Mouse (Mus musculus) frontal cortex, adult 2 months (tissue): Measurements from ENCODE around the gene Lsm10. TPM values are rescaled to one million over a fixed set of nuclear protein-coding genes. Genes with fewer than 3 reads are reported as not detected.
A peak's percentile ranks its signal among the peaks of the same experiment; 100 is the strongest.

Source experiments
- DNase-seq, 2 experiments: peaks; one replicate each; pipeline ENCODE4 v3.0.0; 2022; ENCODE audit warnings: low spot score in 1 of 2; ENCODE audit errors: extremely low spot score in 1 of 2
- polyA plus RNA-seq: library from polyadenylated mRNA; depleted of rRNA; stranded (reverse); fragments of >200 nt; gene quantifications from 2 replicates; pipeline ENCODE4 v1.2.3, GENCODE M21; 2012; rRNA removed

Lsm10 gene
- polyA plus RNA-seq = 25.3 and 26.7 TPM in 2 replicates

GRCm38 (mm10) chr4:126096464-126097111 is at the start of gene Lsm10:
Gene Lsm10, plus strand, starts transcription at chr4:126096623.
- DNase-seq = peak; percentile 96 to 97

- DNase-seq = peak; percentile 76 to 88
Observed at GRCm38 (mm10) chr4:126046851-126047585, 49.4 kb upstream of the Lsm10 start, which contains the start of gene Mrps15. Gene Mrps15, plus strand, starts transcription at chr4:126046925.

GRCm38 (mm10) chr4:126051617-126052016 is 44.8 kb upstream of the Lsm10 start:
- peak; percentile 40 to 73 for DNase-seq

GRCm38 (mm10) chr4:126057207-126058133 is 39.0 kb upstream of the Lsm10 start:
- no peak for DNase-seq

- peak; percentile 93 to 96 for DNase-seq
Observed at GRCm38 (mm10) chr4:126058134-126058996, 38.1 kb upstream of the Lsm10 start, which contains the start of gene Oscp1. Gene Oscp1, plus strand, starts transcription at chr4:126058565.

GRCm38 (mm10) chr4:126058997-126059362 is 37.4 kb upstream of the Lsm10 start:
- DNase-seq = peak; percentile 69 to 83

- DNase-seq = peak in 1 of 2 experiments; percentile 54
Observed at GRCm38 (mm10) chr4:126062856-126063255, 33.6 kb upstream of the Lsm10 start.

- peak; percentile 19 to 22 for DNase-seq
Observed at GRCm38 (mm10) chr4:126065241-126065640, 31.2 kb upstream of the Lsm10 start.

- DNase-seq = peak in 1 of 2 experiments; percentile 27
Observed at GRCm38 (mm10) chr4:126067401-126068077, 28.9 kb upstream of the Lsm10 start.

GRCm38 (mm10) chr4:126068842-126069241 is 27.6 kb upstream of the Lsm10 start:
- no peak for DNase-seq

- no peak for DNase-seq
Observed at GRCm38 (mm10) chr4:126077833-126078232, 18.6 kb upstream of the Lsm10 start.

GRCm38 (mm10) chr4:126079266-126079665 is 17.2 kb upstream of the Lsm10 start:
- DNase-seq = no peak

- DNase-seq = no peak
Observed at GRCm38 (mm10) chr4:126081601-126082000, 14.8 kb upstream of the Lsm10 start.

- DNase-seq = no peak
Observed at GRCm38 (mm10) chr4:126083021-126083420, 13.4 kb upstream of the Lsm10 start.

GRCm38 (mm10) chr4:126084382-126084781 is 12.0 kb upstream of the Lsm10 start:
- DNase-seq = no peak

GRCm38 (mm10) chr4:126085996-126086576 is 10.3 kb upstream of the Lsm10 start:
- DNase-seq = peak in 1 of 2 experiments; percentile 85

- DNase-seq = no peak
Observed at GRCm38 (mm10) chr4:126090101-126090847, 6.1 kb upstream of the Lsm10 start.

GRCm38 (mm10) chr4:126090848-126091124 is 5.6 kb upstream of the Lsm10 start:
- no peak for DNase-seq
